Mouse (Mus musculus): ENCODE results near the gene Tmem101. TPM values are rescaled to one million over a fixed set of nuclear protein-coding genes. Genes with fewer than 3 reads are reported as not detected.

The Tmem101 gene
- polyA plus RNA-seq, 1 experiment from 2014 or later = 9.6 TPM

- peak overlapping the region; percentile 64 for H3K4me3 ChIP-seq (replicated peaks)
- peak overlapping the region; percentile 53 for H3K9ac ChIP-seq
- WGBS (ENCODE audit: insufficient replicate concordance) = 7% methylated on average over 17 of the region's 17 CpGs
- H3K27me3 ChIP-seq = peaks cover 72% of the 10 kb centered on the region
- no peak for ATAC-seq (ENCODE audit: insufficient read depth)
- H3K27ac ChIP-seq (replicated peaks) = peak overlapping the region; percentile 48; the same call in 1 of the 2 replicates
- 0 out of 2 replicates have a peak, but pooled peaks cover 11% of the 10 kb centered on the region for H3K36me3 ChIP-seq (replicated peaks)
- no peaks in the 10 kb centered on the region for H3K9me3 ChIP-seq (replicated peaks)
- H3K4me1 ChIP-seq (replicated peaks) = peaks cover 40% of the 10 kb centered on the region
- peak overlapping the region; percentile 83 for H3K4me2 ChIP-seq
Measured at GRCm38 (mm10) chr11:102146531-102146930, 9.7 kb downstream of the Tmem101 start.

DNA sequence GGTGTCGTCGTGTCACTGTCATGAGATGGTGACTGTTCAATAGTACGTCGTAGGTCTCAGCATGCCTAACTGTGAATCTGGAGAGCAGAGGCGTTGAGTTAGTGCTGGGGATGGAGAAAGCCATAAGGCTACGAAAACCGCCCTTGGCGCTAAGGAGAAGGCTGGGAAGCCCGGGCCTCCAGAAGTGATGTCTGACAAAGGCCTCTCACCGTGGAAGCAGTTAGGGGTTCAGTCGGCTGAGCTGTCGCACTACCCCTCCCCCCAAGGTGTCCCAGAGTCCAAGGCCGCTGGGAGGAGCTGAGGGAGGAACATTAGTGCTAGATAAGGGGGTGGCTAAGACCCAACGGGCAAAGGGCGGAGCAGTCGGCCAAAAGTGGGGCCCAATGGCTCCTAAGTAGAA lies 10.2 kb downstream of the Tmem101 start:
- Histone ChIP-seq H3K27me3 (peaks cover 72% of the 10 kb centered on the region), H3K4me3 (replicated peaks) (peak overlapping the region; percentile 64), H3K4me2 (peak overlapping the region; percentile 83), H3K4me1 (replicated peaks) (peaks cover 40% of the 10 kb centered on the region), H3K9ac (peak overlapping the region; percentile 53), H3K9me3 (replicated peaks) (no peaks in the 10 kb centered on the region), H3K36me3 (replicated peaks) (0 out of 2 replicates have a peak, but pooled peaks cover 11% of the 10 kb centered on the region), H3K27ac (replicated peaks) (peak overlapping the region; percentile 64; the same call in 1 of the 2 replicates)
- ATAC-seq (ENCODE audit: insufficient read depth) = peak; percentile 49
- 2% methylated on average over 16 of the region's 16 CpGs for WGBS (ENCODE audit: insufficient replicate concordance)

DNA sequence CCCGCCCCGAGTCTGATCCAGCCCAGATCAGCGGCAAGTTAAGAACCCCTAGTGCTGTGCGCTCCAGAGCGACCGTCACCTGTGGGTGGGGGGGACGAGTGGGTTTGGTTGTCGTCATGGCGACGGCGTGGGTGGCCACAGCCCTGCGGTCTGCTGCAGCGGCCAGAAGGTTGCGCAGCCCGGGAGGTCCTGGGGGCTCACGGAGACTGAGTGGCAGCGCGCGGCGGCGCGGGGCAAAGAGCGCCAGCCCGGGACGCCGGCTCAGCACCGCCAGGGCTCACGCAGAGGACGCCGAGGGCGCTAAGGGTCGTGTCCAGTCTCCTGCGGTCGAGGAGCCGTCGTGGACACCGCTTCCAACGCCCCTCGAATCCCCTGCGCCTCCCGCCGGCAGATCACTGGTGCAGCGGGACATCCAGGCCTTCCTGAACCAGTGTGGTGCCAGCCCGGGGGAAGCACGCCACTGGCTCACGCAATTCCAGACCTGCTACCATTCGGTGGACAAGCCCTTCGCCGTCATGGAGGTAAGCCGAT lies 10.7 kb downstream of the Tmem101 start, which contains the start of gene Nags:
Gene Nags (plus strand): TSS at position 43 of the 531 bp plus-strand sequence.
- 2% methylated on average over 50 of the region's 50 CpGs for WGBS (ENCODE audit: insufficient replicate concordance)
- peaks cover 72% of the 10 kb centered on the region for H3K27me3 ChIP-seq
- peak within 1 kb of the TSS; percentile 83 for H3K4me2 ChIP-seq
- H3K36me3 ChIP-seq (replicated peaks) = 0 out of 2 replicates have a peak, but pooled peaks cover 7% of the 10 kb centered on the region
- peak within 1 kb of the TSS; percentile 53 for H3K9ac ChIP-seq
- no peaks in the 10 kb centered on the region for H3K9me3 ChIP-seq (replicated peaks)
- peak; percentile 5 for ATAC-seq (ENCODE audit: insufficient read depth)
- H3K4me1 ChIP-seq (replicated peaks) = peaks cover 40% of the 10 kb centered on the region
- peak within 1 kb of the TSS; percentile 64 for H3K27ac ChIP-seq (replicated peaks)
- H3K4me3 ChIP-seq (replicated peaks) = peak within 1 kb of the TSS; percentile 64

GRCm38 (mm10) chr11:102144957-102145470 lies 11.2 kb downstream of the Tmem101 start:
- no peak overlapping the region for H3K9ac ChIP-seq
- H3K27me3 ChIP-seq = peaks cover 72% of the 10 kb centered on the region
- H3K4me2 ChIP-seq = peak overlapping the region; percentile 83
- WGBS (ENCODE audit: insufficient replicate concordance) = 21% methylated on average over 13 of the region's 13 CpGs
- peak overlapping the region; percentile 64 for H3K4me3 ChIP-seq (replicated peaks)
- H3K4me1 ChIP-seq (replicated peaks) = peaks cover 40% of the 10 kb centered on the region
- H3K27ac ChIP-seq (replicated peaks) = peak overlapping the region; percentile 64
- peak; percentile 66 for ATAC-seq (ENCODE audit: insufficient read depth)
- H3K9me3 ChIP-seq (replicated peaks) = no peaks in the 10 kb centered on the region
- 0 out of 2 replicates have a peak, but pooled peaks cover 4% of the 10 kb centered on the region for H3K36me3 ChIP-seq (replicated peaks)

DNA sequence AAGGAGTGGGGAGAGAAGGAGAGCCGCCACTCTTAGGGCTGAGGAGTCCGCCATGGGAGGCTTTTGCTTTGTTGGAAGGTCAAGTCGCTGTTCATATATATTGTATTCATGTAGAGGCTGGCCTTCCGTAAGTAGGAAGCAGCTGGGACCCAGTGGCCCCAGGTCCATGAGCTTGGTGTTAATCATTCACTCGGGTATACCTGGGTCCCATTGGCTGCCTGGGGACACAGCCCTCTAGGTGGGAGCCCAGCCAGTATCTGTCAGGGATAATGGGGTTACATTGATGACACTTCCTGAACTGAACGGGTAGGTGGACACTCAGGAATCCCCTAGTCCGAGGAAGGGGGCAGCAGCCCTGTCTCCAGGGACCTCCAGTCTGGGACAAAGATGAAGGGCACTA lies 13.8 kb downstream of the Tmem101 start:
- Histone ChIP-seq H3K36me3 (replicated peaks) (no peaks in the 10 kb centered on the region), H3K27ac (replicated peaks) (peak overlapping the region; percentile 67), H3K27me3 (peaks cover 61% of the 10 kb centered on the region), H3K4me1 (replicated peaks) (peaks cover 35% of the 10 kb centered on the region), H3K9ac (no peak overlapping the region), H3K4me3 (replicated peaks) (0 out of 2 replicates have a peak overlapping the region, but pooled peaks have one; percentile 10), H3K4me2 (peak overlapping the region; percentile 27; the same call in 1 of the 2 replicates), H3K9me3 (replicated peaks) (no peaks in the 10 kb centered on the region)
- ATAC-seq (ENCODE audit: insufficient read depth) = peak; percentile 53
- 45% methylated on average over 7 of the region's 7 CpGs for WGBS (ENCODE audit: insufficient replicate concordance)

GRCm38 (mm10) chr11:102140508-102140907 lies 15.7 kb downstream of the Tmem101 start:
- under 1% methylated on average over 5 of the region's 5 CpGs for WGBS (ENCODE audit: insufficient replicate concordance)
- Histone ChIP-seq H3K9ac (no peak overlapping the region), H3K27me3 (peaks cover 58% of the 10 kb centered on the region), H3K36me3 (replicated peaks) (no peaks in the 10 kb centered on the region), H3K4me2 (no peak overlapping the region), H3K4me3 (replicated peaks) (no peak overlapping the region), H3K4me1 (replicated peaks) (peaks cover 16% of the 10 kb centered on the region), H3K27ac (replicated peaks) (no peak overlapping the region), H3K9me3 (replicated peaks) (no peaks in the 10 kb centered on the region)
- no peak for ATAC-seq (ENCODE audit: insufficient read depth)

GRCm38 (mm10) chr11:102138447-102138740 lies 17.8 kb downstream of the Tmem101 start:
- Histone ChIP-seq H3K9me3 (replicated peaks) (no peaks in the 10 kb centered on the region), H3K27me3 (peaks cover 54% of the 10 kb centered on the region), H3K4me3 (replicated peaks) (0 out of 2 replicates have a peak overlapping the region, but pooled peaks have one; percentile 20), H3K36me3 (replicated peaks) (no peaks in the 10 kb centered on the region), H3K4me1 (replicated peaks) (peaks cover 4% of the 10 kb centered on the region), H3K4me2 (peak overlapping the region; percentile 47), H3K9ac (no peak overlapping the region; the same call in 1 of the 2 replicates), H3K27ac (replicated peaks) (no peak overlapping the region)
- under 1% methylated on average over 18 of the region's 18 CpGs for WGBS (ENCODE audit: insufficient replicate concordance)
- no peak for ATAC-seq (ENCODE audit: insufficient read depth)

GRCm38 (mm10) chr11:102137625-102138446 lies 18.4 kb downstream of the Tmem101 start:
- no peaks in the 10 kb centered on the region for H3K36me3 ChIP-seq (replicated peaks)
- H3K27me3 ChIP-seq = peaks cover 49% of the 10 kb centered on the region
- ATAC-seq (ENCODE audit: insufficient read depth) = no peak
- peak overlapping the region; percentile 47 for H3K4me2 ChIP-seq
- no peak overlapping the region for H3K27ac ChIP-seq (replicated peaks)
- H3K4me1 ChIP-seq (replicated peaks) = peaks cover 4% of the 10 kb centered on the region
- H3K4me3 ChIP-seq (replicated peaks) = 0 out of 2 replicates have a peak overlapping the region, but pooled peaks have one; percentile 20
- no peaks in the 10 kb centered on the region for H3K9me3 ChIP-seq (replicated peaks)
- no peak overlapping the region; the same call in 1 of the 2 replicates for H3K9ac ChIP-seq
- 26% methylated on average over 13 of the region's 13 CpGs for WGBS (ENCODE audit: insufficient replicate concordance)

DNA sequence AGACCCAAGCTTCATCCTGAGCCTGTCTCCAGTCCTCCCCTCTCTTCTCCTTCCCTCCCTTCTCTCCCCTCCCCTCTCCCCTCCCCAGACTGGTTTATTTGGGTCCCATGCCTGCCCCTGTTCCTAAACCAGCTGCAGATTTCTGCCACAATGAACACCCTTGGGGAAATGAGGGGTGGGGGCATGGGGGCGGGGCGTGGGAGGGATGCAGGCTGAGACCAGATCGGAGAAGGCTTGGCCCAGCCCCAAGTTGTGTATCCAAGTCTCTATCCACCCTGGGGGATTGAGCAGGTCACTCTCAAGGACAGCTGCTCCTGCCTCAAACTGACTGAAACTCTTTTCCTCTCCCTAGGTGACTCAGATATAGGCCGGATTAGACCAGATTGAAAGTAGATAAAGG lies 21.7 kb downstream of the Tmem101 start:
- H3K9ac ChIP-seq = no peak overlapping the region
- no peak overlapping the region for H3K27ac ChIP-seq (replicated peaks)
- H3K4me2 ChIP-seq = no peak overlapping the region
- 25% methylated on average over 4 of the region's 4 CpGs for WGBS (ENCODE audit: insufficient replicate concordance)
- peaks cover 22% of the 10 kb centered on the region for H3K4me1 ChIP-seq (replicated peaks)
- peaks cover 46% of the 10 kb centered on the region for H3K27me3 ChIP-seq
- H3K9me3 ChIP-seq (replicated peaks) = no peaks in the 10 kb centered on the region
- no peaks in the 10 kb centered on the region for H3K36me3 ChIP-seq (replicated peaks)
- ATAC-seq (ENCODE audit: insufficient read depth) = no peak
- H3K4me3 ChIP-seq (replicated peaks) = no peak overlapping the region

GRCm38 (mm10) chr11:102117386-102117785 lies 38.8 kb downstream of the Tmem101 start:
- no peaks in the 10 kb centered on the region for H3K36me3 ChIP-seq (replicated peaks)
- ATAC-seq (ENCODE audit: insufficient read depth) = peak; percentile 66

DNA sequence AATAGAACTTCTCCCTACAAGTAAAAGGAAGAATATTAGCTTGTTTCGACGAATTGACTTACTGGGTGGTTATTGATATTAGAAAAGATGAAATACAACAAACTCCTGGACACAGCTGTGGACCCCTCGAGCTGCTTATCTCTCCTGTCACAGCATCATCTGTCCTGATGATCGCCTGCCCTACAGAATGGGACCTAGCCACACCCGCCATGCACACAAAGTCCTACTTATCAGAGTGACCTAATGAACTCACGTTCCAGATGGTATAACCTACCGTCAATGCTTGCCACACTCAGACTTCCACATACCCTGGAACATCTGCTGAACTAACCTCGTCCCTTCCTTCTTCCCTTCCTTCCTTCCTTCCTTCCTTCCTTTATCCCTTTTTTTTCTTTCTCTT lies 40.0 kb downstream of the Tmem101 start:
- ATAC-seq (ENCODE audit: insufficient read depth) = peak; percentile 44; the same call in 1 of the 2 replicates
- H3K9me3 ChIP-seq (replicated peaks) = 0 out of 2 replicates have a peak, but pooled peaks cover 2% of the 10 kb centered on the region
- H3K27ac ChIP-seq (replicated peaks) = no peak overlapping the region
- no peak overlapping the region for H3K4me3 ChIP-seq (replicated peaks)
- H3K4me1 ChIP-seq (replicated peaks) = peaks cover 20% of the 10 kb centered on the region
- H3K4me2 ChIP-seq = no peak overlapping the region
- 21% methylated on average over 8 of the region's 8 CpGs for WGBS (ENCODE audit: insufficient replicate concordance)
- H3K27me3 ChIP-seq = peaks cover 32% of the 10 kb centered on the region
- no peaks in the 10 kb centered on the region for H3K36me3 ChIP-seq (replicated peaks)
- no peak overlapping the region for H3K9ac ChIP-seq

More at GRCm38 (mm10) chr11:102117386-102117785, 38.8 kb downstream of the Tmem101 start:
- Histone ChIP-seq H3K4me3 (replicated peaks) (no peak overlapping the region), H3K27ac (replicated peaks) (0 out of 2 replicates have a peak overlapping the region, but pooled peaks have one; percentile 2), H3K4me2 (no peak overlapping the region), H3K9me3 (replicated peaks) (0 out of 2 replicates have a peak, but pooled peaks cover 2% of the 10 kb centered on the region), H3K4me1 (replicated peaks) (peaks cover 20% of the 10 kb centered on the region), H3K9ac (no peak overlapping the region), H3K27me3 (peaks cover 23% of the 10 kb centered on the region)
- WGBS (ENCODE audit: insufficient replicate concordance) = 54% methylated on average over 6 of the region's 6 CpGs
